Mouse (Mus musculus): ENCODE measurements around the gene Plxnc1.

The Plxnc1 gene

GRCm38 (mm10) chr10:94947386-94947785 is 2.8 kb upstream of the Plxnc1 start:
- no peak for DNase-seq

GRCm38 (mm10) chr10:94945206-94945711 is 624 bp upstream of the Plxnc1 start:
- no peak for DNase-seq

GRCm38 (mm10) chr10:94943846-94944690 is 567 bp downstream of the Plxnc1 start:
- peak; percentile 32 for DNase-seq

- peak; percentile 27 for DNase-seq
These were observed 1.2 kb downstream of the Plxnc1 start for GRCm38 (mm10) chr10:94943401-94943845.

GRCm38 (mm10) chr10:94942449-94943041 is 2.1 kb downstream of the Plxnc1 start:
- DNase-seq, result no peak

- DNase-seq, result no peak
These were observed 3.1 kb downstream of the Plxnc1 start for GRCm38 (mm10) chr10:94941551-94941950.

- DNase-seq, result no peak
These were observed 3.8 kb downstream of the Plxnc1 start for GRCm38 (mm10) chr10:94940786-94941185.

- DNase-seq, result no peak
These were observed 4.6 kb downstream of the Plxnc1 start for GRCm38 (mm10) chr10:94940061-94940460.

GRCm38 (mm10) chr10:94938899-94939298 is 5.7 kb downstream of the Plxnc1 start:
- DNase-seq, result no peak

GRCm38 (mm10) chr10:94938320-94938719 is 6.3 kb downstream of the Plxnc1 start:
- no peak for DNase-seq

GRCm38 (mm10) chr10:94935270-94935669 is 9.4 kb downstream of the Plxnc1 start:
- no peak for DNase-seq

- no peak for DNase-seq
These were observed 10.5 kb downstream of the Plxnc1 start for GRCm38 (mm10) chr10:94934151-94934614.

- peak; percentile 18 for DNase-seq
These were observed 12.4 kb downstream of the Plxnc1 start for GRCm38 (mm10) chr10:94931961-94932832.

- DNase-seq, result no peak
These were observed 16.5 kb downstream of the Plxnc1 start for GRCm38 (mm10) chr10:94928164-94928563.

GRCm38 (mm10) chr10:94926297-94926696 is 18.3 kb downstream of the Plxnc1 start:
- DNase-seq, result no peak

- DNase-seq, result no peak
These were observed 19.8 kb downstream of the Plxnc1 start for GRCm38 (mm10) chr10:94924878-94925277.

GRCm38 (mm10) chr10:94924450-94924849 is 20.2 kb downstream of the Plxnc1 start:
- no peak for DNase-seq

- DNase-seq, result no peak
These were observed 21.3 kb downstream of the Plxnc1 start for GRCm38 (mm10) chr10:94923337-94923762.

GRCm38 (mm10) chr10:94922848-94923247 is 21.8 kb downstream of the Plxnc1 start:
- no peak for DNase-seq

- no peak for DNase-seq
These were observed 22.9 kb downstream of the Plxnc1 start for GRCm38 (mm10) chr10:94921751-94922150.

GRCm38 (mm10) chr10:94920526-94920925 is 24.1 kb downstream of the Plxnc1 start:
- no peak for DNase-seq

- no peak for DNase-seq
These were observed 24.7 kb downstream of the Plxnc1 start for GRCm38 (mm10) chr10:94919960-94920359.

GRCm38 (mm10) chr10:94919552-94919951 is 25.1 kb downstream of the Plxnc1 start:
- DNase-seq, result peak; percentile 15
